Mouse (Mus musculus) myocyte (in vitro differentiated cells): ENCODE measurements around the gene 6430531B16Rik.

Source experiments
- E2F4 ChIP-seq: IDR thresholded peaks from one replicate; pipeline ENCODE4 v1.6.1; 2011; ENCODE audit warnings: mild to moderate bottlenecking, control low read depth, moderate library complexity; ENCODE audit not compliant: insufficient read depth
- MAX ChIP-seq: IDR thresholded peaks from one replicate; pipeline ENCODE4 v1.6.1; 2011; ENCODE audit warnings: low read depth, mild to moderate bottlenecking, control low read depth
- POLR2A ChIP-seq: IDR thresholded peaks from one replicate; pipeline ENCODE4 v1.6.1; 2011; ENCODE audit warnings: low read depth, mild to moderate bottlenecking, control low read depth, moderate library complexity; ENCODE audit not compliant: insufficient read length
- POLR2AphosphoS2 ChIP-seq: IDR thresholded peaks from one replicate; pipeline ENCODE4 v1.6.1; 2011; ENCODE audit warnings: low read depth, control low read depth; ENCODE audit not compliant: insufficient read length
- TCF12 ChIP-seq: IDR thresholded peaks from one replicate; pipeline ENCODE4 v1.6.1; 2011; ENCODE audit warnings: mild to moderate bottlenecking, control low read depth; ENCODE audit not compliant: poor library complexity, insufficient read depth, severe bottlenecking
- USF1 ChIP-seq: IDR thresholded peaks from one replicate; pipeline ENCODE4 v1.6.1; 2011; ENCODE audit warnings: low read depth, mild to moderate bottlenecking, control low read depth, moderate library complexity

GRCm38 (mm10) chr7:139937810-139938209 lies 40.7 kb downstream of the 6430531B16Rik start:
- TF ChIP-seq TCF12, result no peak
- no peak for TF ChIP-seq USF1
- TF ChIP-seq MAX, result no peak
- no peak for TF ChIP-seq POLR2A
- no peak for TF ChIP-seq POLR2AphosphoS2
- no peak for TF ChIP-seq E2F4
